Mouse (Mus musculus) intestine, embryonic 14.5 days (tissue): ENCODE data around the gene Smoc1. TPM values are rescaled to one million over a fixed set of nuclear protein-coding genes. Genes with fewer than 3 reads are reported as not detected.

Source experiments
- ATAC-seq: fragments of 200-750 bp; cut with Nextera tagmentation; replicated peaks from 2 replicates; pipeline ENCODE4 v1.8.0; 2017; ENCODE audit warnings: low read depth, moderate number of reproducible peaks, moderate TSS enrichment, moderate library complexity; ENCODE audit not compliant: low FRiP score, low TSS enrichment
- DNase-seq: peaks from one replicate; pipeline ENCODE4 v3.0.0-alpha.2; 2018; ENCODE audit warnings: low spot score
- H3K27ac ChIP-seq: fragments of 300-500 bp; sonication (generic); 2 replicates; pipeline ENCODE4 v1.5.1; 2014; ENCODE audit warnings: low read depth, mild to moderate bottlenecking, control low read depth
- H3K27me3 ChIP-seq: fragments of 300-500 bp; sonication (generic); replicated peaks from 2 replicates; pipeline ENCODE4 v1.6.1; 2014; ENCODE audit warnings: low read length, control low read depth; ENCODE audit not compliant: control insufficient read depth, insufficient read depth
- H3K36me3 ChIP-seq: fragments of 300-500 bp; sonication (generic); 2 replicates; pipeline ENCODE4 v1.6.1; 2014; ENCODE audit warnings: low read length, control low read depth; ENCODE audit not compliant: control insufficient read depth, insufficient read depth
- H3K4me1 ChIP-seq: fragments of 300-500 bp; sonication (generic); replicated peaks from 2 replicates; pipeline ENCODE4 v1.6.1; 2014; ENCODE audit warnings: low read length, control low read depth, mixed read lengths; ENCODE audit not compliant: control insufficient read depth, insufficient read depth
- H3K4me2 ChIP-seq: fragments of 300-500 bp; sonication (generic); 2 replicates; pipeline ENCODE4 v1.6.1; 2014; ENCODE audit warnings: low read length
- H3K4me3 ChIP-seq: fragments of 300-500 bp; sonication (generic); 2 replicates; pipeline ENCODE4 v1.5.1; 2014; ENCODE audit warnings: low read depth, low read length, control low read depth, mixed read lengths
- H3K9ac ChIP-seq: fragments of 300-500 bp; sonication (generic); 2 replicates; pipeline ENCODE4 v1.6.1; 2014; ENCODE audit warnings: mild to moderate bottlenecking, low read length
- H3K9me3 ChIP-seq: fragments of 300-500 bp; sonication (generic); 2 replicates; pipeline ENCODE4 v1.6.1; 2016; ENCODE audit warnings: low read length, control low read depth; ENCODE audit not compliant: control insufficient read depth
- WGBS: fragments of 180-500 bp; shearing (Covaris S2); extraction: QIAGEN DNeasy Blood & Tissue Kit; methylation state at CpG from one replicate; pipeline ENCODE4 v1.1.7; 2014; 5-methylcytosine and 5-hydroxymethylcytosine counted together
- polyA plus RNA-seq: library from polyadenylated mRNA; unstranded; fragments of >200 nt; fragmentation: Nextera tagmentation; extraction: Ambion mirVana; gene quantifications from 2 replicates; pipeline ENCODE4 v1.2.1, GENCODE M21; 2014

Smoc1 gene
- polyA plus RNA-seq, 1 experiment from 2014 or later, result 10.9 TPM

GRCm38 (mm10) chr12:81094766-81095405 lies 68.3 kb downstream of the Smoc1 start:
- H3K36me3 ChIP-seq, result no peaks in the 10 kb centered on the region
- no peak overlapping the region for H3K9ac ChIP-seq
- ATAC-seq (no peak), DNase-seq (peak; percentile 50)
- H3K27ac ChIP-seq, result no peak overlapping the region
- no peaks in the 10 kb centered on the region for H3K27me3 ChIP-seq
- no peaks in the 10 kb centered on the region for H3K9me3 ChIP-seq
- H3K4me2 ChIP-seq, result no peak overlapping the region
- WGBS, result 26% methylated on average over 11 of the region's 11 CpGs
- peaks cover 6% of the 10 kb centered on the region; the same call in 1 of the 2 replicates for H3K4me1 ChIP-seq
- H3K4me3 ChIP-seq, result no peak overlapping the region

GRCm38 (mm10) chr12:81097267-81097666 lies 70.7 kb downstream of the Smoc1 start:
- Histone ChIP-seq H3K4me1 (peaks cover 10% of the 10 kb centered on the region; the same call in 1 of the 2 replicates), H3K4me2 (no peak overlapping the region), H3K36me3 (no peaks in the 10 kb centered on the region), H3K27ac (no peak overlapping the region), H3K9ac (no peak overlapping the region), H3K27me3 (no peaks in the 10 kb centered on the region), H3K9me3 (no peaks in the 10 kb centered on the region), H3K4me3 (no peak overlapping the region)
- DNase-seq (no peak), ATAC-seq (no peak)
- WGBS, result 68% methylated on average over 7 of the region's 7 CpGs

- Histone ChIP-seq H3K36me3 (no peaks in the 10 kb centered on the region), H3K4me1 (peaks cover 10% of the 10 kb centered on the region; the same call in 1 of the 2 replicates), H3K9ac (no peak overlapping the region), H3K9me3 (no peaks in the 10 kb centered on the region), H3K4me3 (no peak overlapping the region), H3K27me3 (no peaks in the 10 kb centered on the region), H3K27ac (no peak overlapping the region), H3K4me2 (no peak overlapping the region)
- DNase-seq, result peak; percentile 15
- WGBS, result 64% methylated on average over 4 of the region's 4 CpGs
- ATAC-seq, result no peak
Measured at GRCm38 (mm10) chr12:81097738-81098137, 71.1 kb downstream of the Smoc1 start.

- no peaks in the 10 kb centered on the region for H3K36me3 ChIP-seq
- H3K4me3 ChIP-seq, result no peak overlapping the region
- DNase-seq, result no peak
- H3K27ac ChIP-seq, result no peak overlapping the region
- no peak for ATAC-seq
- H3K9ac ChIP-seq, result no peak overlapping the region
- no peaks in the 10 kb centered on the region for H3K9me3 ChIP-seq
- H3K4me2 ChIP-seq, result no peak overlapping the region
- no peaks in the 10 kb centered on the region for H3K27me3 ChIP-seq
- peaks cover 10% of the 10 kb centered on the region; the same call in 1 of the 2 replicates for H3K4me1 ChIP-seq
- 76% methylated on average over 5 of the region's 5 CpGs for WGBS
Measured at GRCm38 (mm10) chr12:81099161-81099560, 72.6 kb downstream of the Smoc1 start.

- no peaks in the 10 kb centered on the region for H3K36me3 ChIP-seq
- H3K9ac ChIP-seq, result no peak overlapping the region
- no peak for DNase-seq
- no peaks in the 10 kb centered on the region for H3K9me3 ChIP-seq
- H3K4me1 ChIP-seq, result peaks cover 4% of the 10 kb centered on the region; the same call in 1 of the 2 replicates
- no peak overlapping the region for H3K4me2 ChIP-seq
- no peak overlapping the region for H3K27ac ChIP-seq
- no peak overlapping the region for H3K4me3 ChIP-seq
- no peak for ATAC-seq
- 56% methylated on average over 7 of the region's 7 CpGs for WGBS
- H3K27me3 ChIP-seq, result no peaks in the 10 kb centered on the region
Measured at GRCm38 (mm10) chr12:81101691-81102090, 75.1 kb downstream of the Smoc1 start.

- no peak for DNase-seq
Measured at GRCm38 (mm10) chr12:81104546-81104945, 77.9 kb downstream of the Smoc1 start.

GRCm38 (mm10) chr12:81105721-81106633 lies 79.4 kb downstream of the Smoc1 start:
- no peaks in the 10 kb centered on the region for H3K36me3 ChIP-seq
- H3K9me3 ChIP-seq, result no peaks in the 10 kb centered on the region
- no peak overlapping the region for H3K4me2 ChIP-seq
- no peak overlapping the region for H3K4me3 ChIP-seq
- ATAC-seq (no peak), DNase-seq (no peak)
- WGBS, result 87% methylated on average over 12 of the region's 12 CpGs
- H3K27me3 ChIP-seq, result no peaks in the 10 kb centered on the region
- H3K4me1 ChIP-seq, result 0 out of 2 replicates have a peak, but pooled peaks cover 8% of the 10 kb centered on the region
- no peak overlapping the region for H3K9ac ChIP-seq
- no peak overlapping the region for H3K27ac ChIP-seq

More at GRCm38 (mm10) chr12:81104546-81104945, 77.9 kb downstream of the Smoc1 start:
- no peak for ATAC-seq
- Histone ChIP-seq H3K36me3 (no peaks in the 10 kb centered on the region), H3K27me3 (no peaks in the 10 kb centered on the region), H3K9me3 (no peaks in the 10 kb centered on the region), H3K4me3 (no peak overlapping the region), H3K4me2 (no peak overlapping the region), H3K9ac (no peak overlapping the region), H3K27ac (no peak overlapping the region), H3K4me1 (peaks cover 12% of the 10 kb centered on the region; the same call in 1 of the 2 replicates)
- 80% methylated on average over 14 of the region's 14 CpGs for WGBS

GRCm38 (mm10) chr12:81107278-81108100 lies 80.9 kb downstream of the Smoc1 start:
- ATAC-seq, result no peak
- Histone ChIP-seq H3K4me1 (0 out of 2 replicates have a peak, but pooled peaks cover 8% of the 10 kb centered on the region), H3K4me3 (no peak overlapping the region), H3K27me3 (no peaks in the 10 kb centered on the region), H3K9me3 (no peaks in the 10 kb centered on the region), H3K4me2 (no peak overlapping the region), H3K9ac (no peak overlapping the region), H3K36me3 (no peaks in the 10 kb centered on the region), H3K27ac (no peak overlapping the region)
- 78% methylated on average over 14 of the region's 14 CpGs for WGBS
- no peak for DNase-seq
